Mouse (Mus musculus): ENCODE data around the gene Cntf. TPM values are rescaled to one million over a fixed set of nuclear protein-coding genes. Genes with fewer than 3 reads are reported as not detected.
"Not testable (repeated sequence)": the region's sequence is repeated elsewhere in the genome, so short reads cannot be mapped to it uniquely, and the experiment has no call there.

Gene Cntf
- polyA plus RNA-seq, 1 experiment from 2014 or later = 1.7 TPM

GRCm38 (mm10) chr19:12731950-12732349 is 33.5 kb downstream of the Cntf start:
- Histone ChIP-seq H3K4me2 (ENCODE audit: low read depth) (no peak overlapping the region), H3K9ac (ENCODE audit: low read length) (no peak overlapping the region), H3K27me3 (ENCODE audit: control insufficient read depth, insufficient read depth, low read length) (no peaks in the 10 kb centered on the region), H3K27ac (ENCODE audit: low read depth, low read length) (no peak overlapping the region), H3K4me1 (ENCODE audit: control insufficient read depth, insufficient read depth, low read length) (no peaks in the 10 kb centered on the region), H3K9me3 (ENCODE audit: control insufficient read depth, low read length) (no peaks in the 10 kb centered on the region), H3K4me3 (ENCODE audit: low read depth, low read length) (no peak overlapping the region), H3K36me3 (ENCODE audit: control insufficient read depth, insufficient read depth, low read length) (no peaks in the 10 kb centered on the region)
- ATAC-seq (ENCODE audit: insufficient read depth, low FRiP score, low TSS enrichment) (no peak), DNase-seq (ENCODE audit: low spot score) (no peak)
- WGBS = 81% methylated on average over 2 of the region's 2 CpGs

DNA sequence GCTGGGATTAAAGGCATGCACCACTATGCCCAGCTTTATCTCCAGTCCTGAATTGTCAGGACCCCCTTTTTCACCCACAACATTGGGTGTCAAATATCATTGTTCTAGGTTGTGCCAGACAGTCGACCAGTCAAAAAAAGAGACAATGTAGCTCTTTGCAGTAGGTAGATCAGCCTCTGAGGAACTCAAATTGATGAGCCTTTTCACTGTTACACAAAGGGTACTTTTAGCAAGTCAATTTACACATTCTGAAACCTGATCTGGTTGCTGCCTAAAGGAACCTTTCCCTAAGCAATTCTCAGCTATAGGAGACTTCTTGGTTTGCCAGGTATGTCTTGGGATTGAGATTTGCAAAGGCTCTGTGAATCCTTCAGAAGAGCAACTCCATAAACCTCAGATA is 34.4 kb downstream of the Cntf start:
- Histone ChIP-seq H3K27me3 (ENCODE audit: control insufficient read depth, insufficient read depth, low read length) (no peaks in the 10 kb centered on the region), H3K4me3 (ENCODE audit: low read depth, low read length) (no peak overlapping the region), H3K27ac (ENCODE audit: low read depth, low read length) (no peak overlapping the region), H3K9ac (ENCODE audit: low read length) (no peak overlapping the region), H3K36me3 (ENCODE audit: control insufficient read depth, insufficient read depth, low read length) (no peaks in the 10 kb centered on the region), H3K9me3 (ENCODE audit: control insufficient read depth, low read length) (no peaks in the 10 kb centered on the region), H3K4me2 (ENCODE audit: low read depth) (no peak overlapping the region), H3K4me1 (ENCODE audit: control insufficient read depth, insufficient read depth, low read length) (no peaks in the 10 kb centered on the region)
- DNase-seq (ENCODE audit: low spot score) (no peak), ATAC-seq (ENCODE audit: insufficient read depth, low FRiP score, low TSS enrichment) (no peak)
- WGBS = 48% methylated on average over 1 of the region's 1 CpGs

- WGBS = 87% methylated on average over 1 of the region's 1 CpGs
- DNase-seq (ENCODE audit: low spot score) = no peak
- no peaks in the 10 kb centered on the region for H3K36me3 ChIP-seq (ENCODE audit: control insufficient read depth, insufficient read depth, low read length)
- no peak overlapping the region for H3K27ac ChIP-seq (ENCODE audit: low read depth, low read length)
- no peaks in the 10 kb centered on the region for H3K9me3 ChIP-seq (ENCODE audit: control insufficient read depth, low read length)
- no peaks in the 10 kb centered on the region for H3K4me1 ChIP-seq (ENCODE audit: control insufficient read depth, insufficient read depth, low read length)
- no peaks in the 10 kb centered on the region for H3K27me3 ChIP-seq (ENCODE audit: control insufficient read depth, insufficient read depth, low read length)
- no peak overlapping the region for H3K4me3 ChIP-seq (ENCODE audit: low read depth, low read length)
- ATAC-seq (ENCODE audit: insufficient read depth, low FRiP score, low TSS enrichment) = no peak
- H3K9ac ChIP-seq (ENCODE audit: low read length) = no peak overlapping the region
- no peak overlapping the region for H3K4me2 ChIP-seq (ENCODE audit: low read depth)
Measured at GRCm38 (mm10) chr19:12725851-12726250, 39.6 kb downstream of the Cntf start.

DNA sequence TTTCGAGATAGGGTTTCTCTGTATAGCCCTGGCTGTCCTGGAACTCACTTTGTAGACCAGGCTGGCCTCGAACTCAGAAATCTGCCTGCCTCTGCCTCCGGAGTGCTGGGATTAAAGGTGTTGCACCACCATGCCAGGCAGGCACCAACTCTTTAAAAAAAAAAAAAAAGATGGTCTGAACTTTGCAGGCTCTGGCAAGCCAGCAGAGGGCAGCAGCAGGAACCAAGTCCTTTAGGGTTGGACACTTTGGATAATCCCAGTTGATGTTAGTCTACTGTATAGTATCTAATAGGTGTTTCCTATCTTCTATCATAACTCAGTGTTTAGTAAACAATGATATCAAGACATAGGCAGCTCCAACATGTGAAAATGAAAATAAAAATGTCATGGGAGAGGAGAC is 43.1 kb downstream of the Cntf start:
- H3K4me2 ChIP-seq (ENCODE audit: low read depth) = no peak overlapping the region
- H3K4me1 ChIP-seq (ENCODE audit: control insufficient read depth, insufficient read depth, low read length) = no peaks in the 10 kb centered on the region
- H3K27me3 ChIP-seq (ENCODE audit: control insufficient read depth, insufficient read depth, low read length) = no peaks in the 10 kb centered on the region
- DNase-seq (ENCODE audit: low spot score) = no peak
- no peaks in the 10 kb centered on the region for H3K36me3 ChIP-seq (ENCODE audit: control insufficient read depth, insufficient read depth, low read length)
- no peak overlapping the region for H3K27ac ChIP-seq (ENCODE audit: low read depth, low read length)
- 89% methylated on average over 2 of the region's 3 CpGs for WGBS
- no peak overlapping the region for H3K4me3 ChIP-seq (ENCODE audit: low read depth, low read length)
- ATAC-seq (ENCODE audit: insufficient read depth, low FRiP score, low TSS enrichment) = no peak
- no peaks in the 10 kb centered on the region for H3K9me3 ChIP-seq (ENCODE audit: control insufficient read depth, low read length)
- no peak overlapping the region for H3K9ac ChIP-seq (ENCODE audit: low read length)

GRCm38 (mm10) chr19:12721596-12721995 is 43.8 kb downstream of the Cntf start:
- WGBS = 89% methylated on average over 7 of the region's 7 CpGs
- H3K4me1 ChIP-seq (ENCODE audit: control insufficient read depth, insufficient read depth, low read length); H3K4me3 ChIP-seq (ENCODE audit: low read depth, low read length); H3K9me3 ChIP-seq (ENCODE audit: control insufficient read depth, low read length); H3K36me3 ChIP-seq (ENCODE audit: control insufficient read depth, insufficient read depth, low read length); H3K4me2 ChIP-seq (ENCODE audit: low read depth); H3K9ac ChIP-seq (ENCODE audit: low read length); H3K27ac ChIP-seq (ENCODE audit: low read depth, low read length); H3K27me3 ChIP-seq (ENCODE audit: control insufficient read depth, insufficient read depth, low read length); DNase-seq (ENCODE audit: low spot score); ATAC-seq (ENCODE audit: insufficient read depth, low FRiP score, low TSS enrichment): not testable (repeated sequence)

DNA sequence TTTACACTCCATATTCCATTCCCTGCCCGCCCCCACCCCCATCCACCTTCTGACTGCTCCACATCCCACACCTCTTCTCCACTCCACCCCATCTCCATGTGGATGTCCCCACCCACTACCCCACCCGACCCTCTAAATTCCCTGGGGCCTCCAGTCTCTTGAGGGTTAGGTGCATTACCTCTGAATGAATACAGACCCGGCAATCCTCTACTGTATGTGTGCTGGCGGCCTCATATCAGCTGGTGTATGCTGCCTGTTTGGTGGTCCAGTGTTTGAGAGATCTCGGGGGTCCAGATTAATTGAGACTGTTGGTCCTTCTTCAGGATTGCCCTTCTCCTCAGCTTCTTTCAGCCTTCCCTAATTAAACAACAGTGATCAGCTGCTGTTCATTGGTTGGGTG is 44.5 kb downstream of the Cntf start:
- not testable (repeated sequence) for H3K36me3 ChIP-seq (ENCODE audit: control insufficient read depth, insufficient read depth, low read length); H3K4me1 ChIP-seq (ENCODE audit: control insufficient read depth, insufficient read depth, low read length); H3K9ac ChIP-seq (ENCODE audit: low read length); H3K27me3 ChIP-seq (ENCODE audit: control insufficient read depth, insufficient read depth, low read length); ATAC-seq (ENCODE audit: insufficient read depth, low FRiP score, low TSS enrichment); H3K9me3 ChIP-seq (ENCODE audit: control insufficient read depth, low read length); H3K4me3 ChIP-seq (ENCODE audit: low read depth, low read length); H3K4me2 ChIP-seq (ENCODE audit: low read depth); DNase-seq (ENCODE audit: low spot score); H3K27ac ChIP-seq (ENCODE audit: low read depth, low read length)
- WGBS = 92% methylated on average over 5 of the region's 5 CpGs

DNA sequence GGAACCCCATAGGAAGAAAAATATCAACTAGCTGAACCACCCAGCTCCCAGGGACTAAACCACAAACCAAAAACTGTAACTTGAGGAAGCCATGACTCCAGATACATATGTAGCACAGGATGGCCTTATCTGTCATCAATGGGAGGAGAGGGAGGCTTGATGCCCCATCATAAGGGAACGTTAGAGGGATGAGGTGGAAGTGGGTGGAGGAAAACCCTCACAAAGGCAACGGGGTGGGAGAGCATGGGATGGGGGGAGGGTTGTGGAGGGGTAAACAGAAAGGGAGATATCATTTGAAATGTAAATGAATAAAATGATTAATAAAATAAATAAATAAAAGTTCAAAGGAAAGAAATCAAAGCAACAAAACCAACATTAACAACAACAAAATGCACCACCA is 45.0 kb downstream of the Cntf start:
- DNase-seq (ENCODE audit: low spot score) (no peak), ATAC-seq (ENCODE audit: insufficient read depth, low FRiP score, low TSS enrichment) (no peak)
- no peak overlapping the region for H3K9ac ChIP-seq (ENCODE audit: low read length)
- H3K9me3 ChIP-seq (ENCODE audit: control insufficient read depth, low read length) = no peaks in the 10 kb centered on the region
- no peak overlapping the region for H3K4me2 ChIP-seq (ENCODE audit: low read depth)
- no peak overlapping the region for H3K27ac ChIP-seq (ENCODE audit: low read depth, low read length)
- H3K4me3 ChIP-seq (ENCODE audit: low read depth, low read length) = no peak overlapping the region
- WGBS = 76% methylated on average over 2 of the region's 2 CpGs
- H3K36me3 ChIP-seq (ENCODE audit: control insufficient read depth, insufficient read depth, low read length) = no peaks in the 10 kb centered on the region
- no peaks in the 10 kb centered on the region for H3K4me1 ChIP-seq (ENCODE audit: control insufficient read depth, insufficient read depth, low read length)
- no peaks in the 10 kb centered on the region for H3K27me3 ChIP-seq (ENCODE audit: control insufficient read depth, insufficient read depth, low read length)

DNA sequence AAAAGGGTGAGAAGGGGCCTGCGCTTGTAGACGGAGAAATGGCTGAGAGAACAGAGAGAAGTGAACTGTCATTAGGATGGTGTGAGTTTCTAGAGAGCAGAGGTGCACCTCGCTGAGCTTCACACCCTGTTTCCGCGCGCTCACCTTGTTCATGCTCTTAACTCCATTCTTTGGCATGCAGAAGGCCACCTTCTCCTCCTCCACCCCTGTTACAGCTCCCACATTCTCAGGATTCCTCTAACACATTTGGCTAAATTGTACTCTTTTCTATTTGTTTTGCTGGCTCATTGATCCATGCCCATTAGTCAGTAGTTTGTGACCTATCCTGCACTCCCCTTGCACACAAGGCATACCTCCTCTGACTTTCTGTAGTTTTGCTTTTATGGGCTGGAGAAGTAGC is 46.2 kb downstream of the Cntf start:
- ATAC-seq (ENCODE audit: insufficient read depth, low FRiP score, low TSS enrichment) = no peak
- H3K27me3 ChIP-seq (ENCODE audit: control insufficient read depth, insufficient read depth, low read length) = no peaks in the 10 kb centered on the region
- no peaks in the 10 kb centered on the region for H3K9me3 ChIP-seq (ENCODE audit: control insufficient read depth, low read length)
- H3K4me2 ChIP-seq (ENCODE audit: low read depth) = no peak overlapping the region
- 84% methylated on average over 6 of the region's 6 CpGs for WGBS
- DNase-seq (ENCODE audit: low spot score) = no peak
- H3K4me1 ChIP-seq (ENCODE audit: control insufficient read depth, insufficient read depth, low read length) = no peaks in the 10 kb centered on the region
- no peak overlapping the region for H3K4me3 ChIP-seq (ENCODE audit: low read depth, low read length)
- no peak overlapping the region for H3K27ac ChIP-seq (ENCODE audit: low read depth, low read length)
- no peaks in the 10 kb centered on the region for H3K36me3 ChIP-seq (ENCODE audit: control insufficient read depth, insufficient read depth, low read length)
- H3K9ac ChIP-seq (ENCODE audit: low read length) = no peak overlapping the region
